Comparison of ENCODE assay signal across 9 mouse cellular contexts in genomic region chr13:4610902-4611301, GRCm38 (mm10). TPM values are rescaled to one million over a fixed set of nuclear protein-coding genes. Genes with fewer than 3 reads are reported as not detected.
A peak's percentile ranks its signal among the peaks of the same experiment; 100 is the strongest.
DNase-seq lines count a peak whose midpoint lies in the region; ATAC-seq and TF ChIP-seq lines count a peak whose summit lies in the region.
"Had no signal": no experiment of that assay in that cellular context is flagged by ENCODE, and none has a peak within 500 bp of the region (broad histone marks: within the 10 kb centered on the region; RNA-seq: fewer than 3 reads in every experiment).

No protein-coding gene starts in this region.

- no peaks in the 10 kb centered on the region for H3K9me3 ChIP-seq in kidney, embryonic 14.5 days (ENCODE audit: control insufficient read depth, low read length)
- no peaks in the 10 kb centered on the region for H3K9me3 ChIP-seq in forebrain, embryonic 10.5 days
- H3K9me3 ChIP-seq: embryonic facial prominence, embryonic 12.5 days; heart, embryonic 12.5 days had no signal

- no peak overlapping the region for H3K4me2 ChIP-seq in kidney, embryonic 14.5 days (replicated peaks; ENCODE audit: low read depth, low read length)
- H3K4me2 ChIP-seq: embryonic facial prominence, embryonic 12.5 days; heart, embryonic 12.5 days had no signal

- H3K4me3 ChIP-seq in kidney, embryonic 14.5 days (ENCODE audit: low read length) = no peak overlapping the region
- H3K4me3 ChIP-seq in thymus, adult 2 months (ENCODE audit: control insufficient read depth, insufficient read depth, low read length) = no peak overlapping the region
- no peak overlapping the region for H3K4me3 ChIP-seq in forebrain, embryonic 10.5 days
- H3K4me3 ChIP-seq: embryonic facial prominence, embryonic 12.5 days; heart, embryonic 12.5 days had no signal

- H3K4me1 ChIP-seq in kidney, embryonic 14.5 days (ENCODE audit: control insufficient read depth, insufficient read depth, low read length) = no peaks in the 10 kb centered on the region
- no peaks in the 10 kb centered on the region for H3K4me1 ChIP-seq in thymus, adult 2 months (replicated peaks; ENCODE audit: control insufficient read depth, insufficient read depth, low read length)
- no peaks in the 10 kb centered on the region for H3K4me1 ChIP-seq in forebrain, embryonic 10.5 days
- H3K4me1 ChIP-seq: embryonic facial prominence, embryonic 12.5 days; heart, embryonic 12.5 days had no signal

- no peak for ATAC-seq in kidney, embryonic 14.5 days (ENCODE audit: low FRiP score, low TSS enrichment)

- H3K27ac ChIP-seq in kidney, embryonic 14.5 days (ENCODE audit: low read depth, low read length) = no peak overlapping the region
- H3K27ac ChIP-seq in thymus, adult 2 months (ENCODE audit: control insufficient read depth, insufficient read depth, low read length) = no peak overlapping the region
- H3K27ac ChIP-seq in forebrain, embryonic 10.5 days = no peak overlapping the region
- H3K27ac ChIP-seq: embryonic facial prominence, embryonic 12.5 days had no signal

- no peaks in the 10 kb centered on the region for H3K27me3 ChIP-seq in kidney, embryonic 14.5 days (ENCODE audit: control insufficient read depth, insufficient read depth, low read length)
- no peaks in the 10 kb centered on the region for H3K27me3 ChIP-seq in thymus, adult 2 months (ENCODE audit: control insufficient read depth, insufficient read depth, low read length)
- no peaks in the 10 kb centered on the region for H3K27me3 ChIP-seq in forebrain, embryonic 10.5 days (ENCODE audit: poor library complexity, severe bottlenecking)
- H3K27me3 ChIP-seq: embryonic facial prominence, embryonic 12.5 days; heart, embryonic 12.5 days had no signal

- TF ChIP-seq CTCF in thymus, adult 2 months (IDR thresholded peaks at IDR 0.05; ENCODE audit: borderline replicate concordance, control insufficient read depth, extremely low read depth, insufficient read depth, low read length, poor library complexity) = no peak

- no peak for TF ChIP-seq POLR2A in thymus, adult 2 months (IDR thresholded peaks at IDR 0.05; ENCODE audit: control insufficient read depth, extremely low read depth, insufficient read depth, low read length, poor library complexity)

- no peaks in the 10 kb centered on the region for H3K36me3 ChIP-seq in kidney, embryonic 14.5 days (ENCODE audit: control insufficient read depth, insufficient read depth, low read length)
- H3K36me3 ChIP-seq in thymus, adult 2 months (ENCODE audit: control insufficient read depth, insufficient read depth, low read length) = no peaks in the 10 kb centered on the region
- H3K36me3 ChIP-seq in forebrain, embryonic 10.5 days (replicated peaks) = no peaks in the 10 kb centered on the region
- H3K36me3 ChIP-seq: embryonic facial prominence, embryonic 12.5 days had no signal

- DNase-seq in kidney, adult 9 months = peak; percentile 52
- DNase-seq in thymus, postnatal 0 days (ENCODE audit: low spot score) = peak; percentile 29
- DNase-seq in thymus, adult 2 months = no peak
- DNase-seq in c-Kit-positive CD71-positive TER-119-negative erythroid progenitor cells, embryonic 14.5 days (ENCODE audit: low read depth) = peak; percentile 24
- DNase-seq in spleen, postnatal 36 days (ENCODE audit: low spot score in 2 of 2) = no peak
- no peak for DNase-seq in forebrain, embryonic 10.5 days (ENCODE audit: extremely low spot score, low spot score)

- no peak overlapping the region for H3K9ac ChIP-seq in kidney, embryonic 14.5 days (ENCODE audit: low read depth, low read length)
- H3K9ac ChIP-seq: embryonic facial prominence, embryonic 12.5 days; heart, embryonic 12.5 days had no signal

RNA-seq across cellular contexts. Expression of gene Akr1e1, which starts 1.9 kb away (rescaled TPM):
- 32.2 and 35.6 TPM in 2 replicates for polyA plus RNA-seq in kidney, embryonic 14.5 days (2014; fragmentation: Nextera tagmentation; extraction: Ambion mirVana)
- polyA plus RNA-seq in thymus, postnatal 0 days (2015; fragmentation: Nextera tagmentation; extraction: Ambion mirVana) = 22.7 and 29.7 TPM in 2 replicates
- polyA plus RNA-seq in thymus, adult 2 months (2012; rRNA removed) = 0.62 and 1.0 TPM in 2 replicates
- polyA plus RNA-seq in forebrain, embryonic 10.5 days (2016; fragmentation: Nextera tagmentation; extraction: Ambion mirVana) = 54.6 and 59.1 TPM in 2 replicates

RNA-seq across cellular contexts. Expression of gene Akr1c21, which starts 37.0 kb away (rescaled TPM):
- 0.47 and 0.80 TPM in 2 replicates for polyA plus RNA-seq in kidney, embryonic 14.5 days (2014; fragmentation: Nextera tagmentation; extraction: Ambion mirVana)
- 0.24 and 0.36 TPM in 2 replicates for polyA plus RNA-seq in thymus, postnatal 0 days (2015; fragmentation: Nextera tagmentation; extraction: Ambion mirVana)
- polyA plus RNA-seq in thymus, adult 2 months (2012; rRNA removed) = 0.13 TPM in 1 of 2 replicates, not detected in the other
- not detected in 2 replicates for polyA plus RNA-seq in forebrain, embryonic 10.5 days (2016; fragmentation: Nextera tagmentation; extraction: Ambion mirVana)
- polyA plus RNA-seq: embryonic facial prominence, embryonic 12.5 days; heart, embryonic 12.5 days had no signal

Comparison
In these comparisons a context has a peak if more than half of its experiments do, and no peak if none do; other contexts are left out.
1. DNase-seq: peak in kidney, adult 9 months (single experiment), thymus, postnatal 0 days (single experiment) and c-Kit-positive CD71-positive TER-119-negative erythroid progenitor cells, embryonic 14.5 days (single experiment); none in thymus, adult 2 months (single experiment), spleen, postnatal 36 days (0 of 2) and forebrain, embryonic 10.5 days (single experiment).
2. RNA of gene Akr1e1, which starts 1.9 kb away (polyA plus RNA-seq): 54.6 to 59.1 TPM in forebrain, embryonic 10.5 days, 32.2 to 35.6 TPM in kidney, embryonic 14.5 days and 22.7 to 29.7 TPM in thymus, postnatal 0 days; 0.62 to 1.0 TPM in thymus, adult 2 months; every median in the first group is over 10 times any median in the second.